8 mouse cellular contexts compared by ENCODE assay signal in the genomic region with DNA sequence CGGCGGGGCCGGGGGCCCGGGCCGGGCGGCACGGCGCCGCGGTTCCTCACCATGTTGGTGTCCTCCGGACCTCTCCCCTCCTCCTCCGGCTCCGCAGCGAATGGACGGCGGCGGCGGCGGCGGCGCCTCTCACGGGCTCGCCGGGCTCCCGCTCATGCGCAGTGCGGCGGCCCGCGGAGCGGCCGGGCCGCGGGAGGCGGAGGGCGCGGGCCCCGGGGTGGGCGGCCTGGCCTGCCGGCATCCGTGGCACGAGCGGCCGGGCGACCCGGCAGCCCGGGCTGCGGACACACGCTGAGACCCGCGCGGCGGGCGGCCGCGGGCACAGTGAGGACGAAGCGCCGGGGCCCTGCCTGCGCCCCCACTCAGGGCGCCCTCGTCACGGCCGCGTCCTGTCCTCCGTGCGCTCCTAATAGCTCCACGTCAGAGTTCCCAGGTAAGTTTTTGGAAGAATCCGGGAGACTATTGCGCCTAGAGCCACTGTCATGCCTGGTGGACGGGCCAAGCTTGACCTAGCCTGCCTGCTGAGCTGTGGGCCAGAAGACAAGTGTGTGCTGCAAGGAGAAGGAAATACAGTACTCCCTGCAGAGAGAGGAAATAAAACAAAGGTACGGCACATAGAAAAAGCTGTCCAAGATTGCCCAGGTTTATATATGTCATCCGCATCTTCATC. TPM values are rescaled to one million over a fixed set of nuclear protein-coding genes. Genes with fewer than 3 reads are reported as not detected.
DNase-seq lines count a peak whose midpoint lies in the region; ATAC-seq and TF ChIP-seq lines count a peak whose summit lies in the region.

No protein-coding gene starts in this region.

- H3K9me3 ChIP-seq in embryonic facial prominence, embryonic 15.5 days (replicated peaks) = no peaks in the 10 kb centered on the region
- H3K9me3 ChIP-seq in heart, embryonic 10.5 days = no peaks in the 10 kb centered on the region
- no peaks in the 10 kb centered on the region for H3K9me3 ChIP-seq in kidney, embryonic 14.5 days (ENCODE audit: control insufficient read depth, low read length)

- DNase-seq in 3T3-L1 (ENCODE audit: low read depth, low spot score) = peak; percentile 57
- DNase-seq in adrenal gland, postnatal 25 days = peak; percentile 87
- peak; percentile 88 for DNase-seq in heart, embryonic 10.5 days (ENCODE audit: low spot score)
- peak; percentile 62 for DNase-seq in liver, adult 2 months (ENCODE audit: extremely low read depth, low read depth, low spot score)
- DNase-seq in monocyte, adult 2 months (ENCODE audit: low read depth in 1 of 2, low spot score in 2 of 2) = peak; percentile 26 to 61
- DNase-seq in spleen, postnatal 10 days (ENCODE audit: low spot score in 2 of 2) = peak; percentile 83 to 85

- peak; percentile 92 for ATAC-seq in embryonic facial prominence, embryonic 15.5 days (ENCODE audit: insufficient number of reproducible peaks, low FRiP score, low TSS enrichment, low read depth)
- peak; percentile 93 for ATAC-seq in kidney, embryonic 14.5 days (ENCODE audit: low FRiP score, low TSS enrichment)

- no peaks in the 10 kb centered on the region for H3K27me3 ChIP-seq in embryonic facial prominence, embryonic 15.5 days
- no peaks in the 10 kb centered on the region for H3K27me3 ChIP-seq in heart, embryonic 10.5 days (ENCODE audit: insufficient read depth, poor library complexity, severe bottlenecking)
- H3K27me3 ChIP-seq in kidney, embryonic 14.5 days (ENCODE audit: control insufficient read depth, insufficient read depth, low read length) = no peaks in the 10 kb centered on the region
- H3K27me3 ChIP-seq in liver, adult 2 months (ENCODE audit: control insufficient read depth, insufficient read depth, low read length) = no peaks in the 10 kb centered on the region

- peak overlapping the region; percentile 97 for H3K9ac ChIP-seq in embryonic facial prominence, embryonic 15.5 days
- peak overlapping the region; percentile 98 for H3K9ac ChIP-seq in kidney, embryonic 14.5 days (ENCODE audit: low read depth, low read length)
- H3K9ac ChIP-seq in liver, adult 2 months (ENCODE audit: low read depth, low read length) = peak overlapping the region; percentile 97

- peak overlapping the region; percentile 96 for H3K4me3 ChIP-seq in embryonic facial prominence, embryonic 15.5 days (replicated peaks)
- peak overlapping the region; percentile 91 for H3K4me3 ChIP-seq in heart, embryonic 10.5 days
- H3K4me3 ChIP-seq in kidney, embryonic 14.5 days (ENCODE audit: low read length) = peak overlapping the region; percentile 85
- H3K4me3 ChIP-seq in liver, adult 2 months (ENCODE audit: insufficient read depth, low read depth, low read length) = peak overlapping the region; percentile 89

- under 1% methylated on average over 41 of the region's 73 CpGs for WGBS in embryonic facial prominence, embryonic 15.5 days
- WGBS in heart, embryonic 10.5 days = 2% methylated on average over 53 of the region's 73 CpGs
- under 1% methylated on average over 43 of the region's 73 CpGs for whole genome bisulfite sequencing in kidney, embryonic 14.5 days
- WGBS in liver, adult 2 months = under 1% methylated on average over 67 of the region's 73 CpGs

- no peak for TF ChIP-seq CTCF in liver, adult 2 months (IDR thresholded peaks at IDR 0.05; ENCODE audit: low read depth, low read length)

- peak overlapping the region; percentile 74 for H3K4me2 ChIP-seq in embryonic facial prominence, embryonic 15.5 days (replicated peaks)
- peak overlapping the region; percentile 70 for H3K4me2 ChIP-seq in kidney, embryonic 14.5 days (replicated peaks; ENCODE audit: low read depth, low read length)

- H3K79me2 ChIP-seq in liver, adult 2 months (ENCODE audit: control insufficient read depth, insufficient read depth, low read length) = peaks cover 19% of the 10 kb centered on the region

- 0 out of 2 replicates have a peak, but pooled peaks have one; percentile 57 for TF ChIP-seq POLR2A in liver, adult 2 months (IDR thresholded peaks at IDR 0.05; ENCODE audit: extremely low read depth, insufficient read depth, low read length)

- H3K36me3 ChIP-seq in embryonic facial prominence, embryonic 15.5 days = peaks cover 4% of the 10 kb centered on the region; the same call in 1 of the 2 replicates
- no peaks in the 10 kb centered on the region for H3K36me3 ChIP-seq in heart, embryonic 10.5 days
- H3K36me3 ChIP-seq in kidney, embryonic 14.5 days (ENCODE audit: control insufficient read depth, insufficient read depth, low read length) = no peaks in the 10 kb centered on the region; the same call in 1 of the 2 replicates
- peaks cover under 1% of the 10 kb centered on the region; the same call in 1 of the 2 replicates for H3K36me3 ChIP-seq in liver, adult 2 months (ENCODE audit: control insufficient read depth, insufficient read depth, low read length)

- peak overlapping the region; percentile 94 for H3K27ac ChIP-seq in embryonic facial prominence, embryonic 15.5 days (replicated peaks)
- peak overlapping the region; percentile 98 for H3K27ac ChIP-seq in heart, embryonic 10.5 days
- H3K27ac ChIP-seq in kidney, embryonic 14.5 days (ENCODE audit: low read depth, low read length) = peak overlapping the region; percentile 91
- peak overlapping the region; percentile 97 for H3K27ac ChIP-seq in liver, adult 2 months (replicated peaks; ENCODE audit: insufficient read depth, low read depth, low read length)

- H3K4me1 ChIP-seq in embryonic facial prominence, embryonic 15.5 days = peaks cover 20% of the 10 kb centered on the region
- peaks cover 31% of the 10 kb centered on the region for H3K4me1 ChIP-seq in heart, embryonic 10.5 days
- H3K4me1 ChIP-seq in kidney, embryonic 14.5 days (ENCODE audit: control insufficient read depth, insufficient read depth, low read length) = peaks cover 6% of the 10 kb centered on the region
- H3K4me1 ChIP-seq in liver, adult 2 months (ENCODE audit: control insufficient read depth, insufficient read depth, low read length) = peaks cover 14% of the 10 kb centered on the region

RNA-seq across cellular contexts. Expression of a gene that starts 4.4 kb away (rescaled TPM):
- total RNA-seq in adrenal gland, postnatal 25 days (2021) = 75.1 and 76.7 TPM in 2 replicates
- 87.4 and 95.4 TPM in 2 replicates for polyA plus RNA-seq in embryonic facial prominence, embryonic 15.5 days (2015; fragmentation: Nextera tagmentation; extraction: Ambion mirVana)
- 80.2 and 89.6 TPM in 2 replicates for polyA plus RNA-seq in heart, embryonic 10.5 days (2016; fragmentation: Nextera tagmentation; extraction: Ambion mirVana)
- 78.0 and 95.8 TPM in 2 replicates for polyA plus RNA-seq in kidney, embryonic 14.5 days (2014; fragmentation: Nextera tagmentation; extraction: Ambion mirVana)
- total RNA-seq in liver, adult 2 months (2014; rRNA removed) = 49.3 and 61.1 TPM in 2 replicates
- polyA plus RNA-seq in liver, adult 2 months (2012; rRNA removed) = 10.2 and 12.7 TPM in 2 replicates

Comparison
In these comparisons a context has a peak if more than half of its experiments do, and no peak if none do; other contexts are left out.
1. Peak in every context shown above with its lines: DNase-seq, ATAC-seq, H3K4me3 ChIP-seq and H3K27ac ChIP-seq.